ENCODE assay signal across 8 mouse cellular contexts in the genomic region with DNA sequence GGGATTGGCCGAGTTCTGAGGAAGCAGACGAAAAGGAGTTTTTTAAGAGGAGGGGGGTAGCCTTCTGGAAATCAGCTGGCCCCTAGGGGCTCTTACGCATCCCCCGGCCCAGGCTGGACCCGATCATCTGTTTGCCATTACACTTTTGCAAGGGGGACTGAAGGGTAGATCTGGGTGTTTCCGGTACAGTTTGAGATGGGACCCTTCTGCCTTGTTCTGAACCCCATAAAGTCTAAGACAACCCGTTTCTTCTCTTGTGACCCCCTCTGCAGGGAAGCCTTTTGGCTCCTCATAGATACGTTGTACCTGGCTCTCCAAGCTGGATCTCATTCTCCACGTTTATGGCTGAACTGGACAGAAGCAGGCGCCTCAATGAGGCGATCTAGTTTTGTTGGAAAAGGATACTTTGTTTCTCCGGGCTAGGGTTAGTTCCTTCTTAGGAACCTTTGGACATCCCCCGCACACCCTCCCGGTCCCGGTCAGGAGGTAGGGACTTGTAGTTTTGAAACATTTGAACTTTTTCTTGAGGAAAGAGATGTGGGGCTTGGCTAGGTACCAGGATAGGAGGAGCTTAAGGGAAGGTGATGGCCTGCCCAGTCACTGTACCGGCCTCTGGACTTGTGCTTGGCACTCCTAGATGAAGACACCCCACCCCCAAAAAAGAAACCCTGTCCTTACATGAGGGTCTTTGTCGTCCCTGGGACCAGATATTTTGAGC. TPM values are rescaled to one million over a fixed set of nuclear protein-coding genes. Genes with fewer than 3 reads are reported as not detected.
DNase-seq lines count a peak whose midpoint lies in the region; ATAC-seq and TF ChIP-seq lines count a peak whose summit lies in the region.

No protein-coding gene starts in this region.

- TF ChIP-seq CTCF in kidney, adult 2 months (conservative IDR thresholded peaks at IDR 0.05; ENCODE audit: insufficient read depth, insufficient read length, low read depth, low read length) = no peak

- TF ChIP-seq POLR2A in kidney, adult 2 months (IDR thresholded peaks at IDR 0.05; ENCODE audit: low read depth, low read length) = no peak

- H3K27ac ChIP-seq in forebrain, embryonic 12.5 days = peak overlapping the region; percentile 94
- H3K27ac ChIP-seq in kidney, adult 2 months (ENCODE audit: insufficient read depth, low read depth, low read length) = peak overlapping the region; percentile 87

- H3K4me1 ChIP-seq in forebrain, embryonic 12.5 days = peaks cover 44% of the 10 kb centered on the region
- H3K4me1 ChIP-seq in kidney, adult 2 months (ENCODE audit: control insufficient read depth, insufficient read depth, low read length) = peaks cover 31% of the 10 kb centered on the region

- peak overlapping the region; percentile 78 for H3K4me3 ChIP-seq in forebrain, embryonic 12.5 days (replicated peaks)
- peak overlapping the region; percentile 90 for H3K4me3 ChIP-seq in kidney, adult 2 months (ENCODE audit: insufficient read depth, low read depth, low read length)

- no peaks in the 10 kb centered on the region for H3K9me3 ChIP-seq in forebrain, embryonic 12.5 days

- peak overlapping the region; percentile 72 for H3K4me2 ChIP-seq in forebrain, embryonic 12.5 days

- peak; percentile 56 for DNase-seq in urinary bladder, postnatal 14 days (ENCODE audit: low spot score)
- DNase-seq in urinary bladder, postnatal 25 days (ENCODE audit: low spot score) = no peak
- peak; percentile 94 for DNase-seq in kidney, adult 2 months
- peak; percentile 71 for DNase-seq in lung, postnatal 10 days
- DNase-seq in yolk sac, embryonic 10.5 days (ENCODE audit: low spot score) = peak; percentile 25
- DNase-seq in spleen, postnatal 36 days (ENCODE audit: low spot score in 2 of 2) = no peak
- DNase-seq in layer of hippocampus, postnatal 36 days = no peak

- 0 out of 2 replicates have a peak, but pooled peaks cover 3% of the 10 kb centered on the region for H3K27me3 ChIP-seq in forebrain, embryonic 12.5 days
- H3K27me3 ChIP-seq in kidney, adult 2 months (replicated peaks; ENCODE audit: control insufficient read depth, insufficient read depth, low read length) = no peaks in the 10 kb centered on the region

- no peak for ATAC-seq in forebrain, embryonic 12.5 days (ENCODE audit: low FRiP score)

- no peaks in the 10 kb centered on the region for H3K36me3 ChIP-seq in forebrain, embryonic 12.5 days (replicated peaks)
- no peaks in the 10 kb centered on the region for H3K36me3 ChIP-seq in kidney, adult 2 months (ENCODE audit: control insufficient read depth, insufficient read depth, low read length)

- 6% methylated on average over 17 of the region's 17 CpGs for WGBS in forebrain, embryonic 12.5 days
- 2% methylated on average over 17 of the region's 17 CpGs for WGBS in kidney, adult 2 months

- peak overlapping the region; percentile 83 for H3K9ac ChIP-seq in forebrain, embryonic 12.5 days

RNA-seq across cellular contexts. Expression of a gene that starts 2.0 kb away (rescaled TPM):
- 103 and 109 TPM in 2 replicates for polyA plus RNA-seq in forebrain, embryonic 12.5 days (2016; fragmentation: Nextera tagmentation; extraction: Ambion mirVana)
- 106 and 110 TPM in 2 replicates for polyA plus RNA-seq in kidney, adult 2 months (2012; rRNA removed)
- total RNA-seq in layer of hippocampus, postnatal 36 days (2021) = 10 to 100 TPM; 98.0 to 98.2 TPM

RNA-seq across cellular contexts. Expression of a gene that starts 18.6 kb away (rescaled TPM):
- polyA plus RNA-seq in forebrain, embryonic 12.5 days (2016; fragmentation: Nextera tagmentation; extraction: Ambion mirVana) = 392 and 426 TPM in 2 replicates
- polyA plus RNA-seq in kidney, adult 2 months (2012; rRNA removed) = 118 and 181 TPM in 2 replicates
- 100 to 1,000 TPM; 355 TPM for total RNA-seq in layer of hippocampus, postnatal 36 days (2021)

RNA-seq across cellular contexts. Expression of a gene that starts 25.1 kb away (rescaled TPM):
- 0.55 and 1.0 TPM in 2 replicates for polyA plus RNA-seq in forebrain, embryonic 12.5 days (2016; fragmentation: Nextera tagmentation; extraction: Ambion mirVana)
- polyA plus RNA-seq in kidney, adult 2 months (2012; rRNA removed) = not detected in 2 replicates
- 1 to 10 TPM in 1 of 2 experiments, under 1 TPM in 1; 0.60 to 1.3 TPM for total RNA-seq in layer of hippocampus, postnatal 36 days (2021)

RNA-seq across cellular contexts. Expression of a gene that starts 34.5 kb away (rescaled TPM):
- polyA plus RNA-seq in forebrain, embryonic 12.5 days (2016; fragmentation: Nextera tagmentation; extraction: Ambion mirVana) = 21.5 and 22.4 TPM in 2 replicates
- polyA plus RNA-seq in kidney, adult 2 months (2012; rRNA removed) = 7.1 and 8.5 TPM in 2 replicates
- 10 to 100 TPM; 19.5 to 19.8 TPM for total RNA-seq in layer of hippocampus, postnatal 36 days (2021)

RNA-seq across cellular contexts. Expression of a gene that starts 39.7 kb away (rescaled TPM):
- 15.1 and 17.0 TPM in 2 replicates for polyA plus RNA-seq in forebrain, embryonic 12.5 days (2016; fragmentation: Nextera tagmentation; extraction: Ambion mirVana)
- 2.0 TPM in 2 replicates for polyA plus RNA-seq in kidney, adult 2 months (2012; rRNA removed)
- total RNA-seq in layer of hippocampus, postnatal 36 days (2021) = 10 to 100 TPM; 67.5 to 68.4 TPM

Comparison
In these comparisons a context has a peak if more than half of its experiments do, and no peak if none do; other contexts are left out.
1. DNase-seq: peak in urinary bladder, postnatal 14 days (single experiment), kidney, adult 2 months (single experiment), lung, postnatal 10 days (single experiment) and yolk sac, embryonic 10.5 days (single experiment); none in urinary bladder, postnatal 25 days (single experiment), spleen, postnatal 36 days (0 of 2) and layer of hippocampus, postnatal 36 days (0 of 2).